Mouse (Mus musculus) neural tube, embryonic 15.5 days (tissue): ENCODE measurements around the gene Ccdc83. TPM values are rescaled to one million over a fixed set of nuclear protein-coding genes. Genes with fewer than 3 reads are reported as not detected.

Experiments
- ATAC-seq: fragments of 200-750 bp; cut with Nextera tagmentation; 2 replicates; pipeline ENCODE4 v1.8.0; 2017; ENCODE audit warnings: mild to moderate bottlenecking, moderate TSS enrichment, moderate library complexity; ENCODE audit not compliant: low FRiP score
- H3K27ac ChIP-seq: fragments of 300-500 bp; sonication (generic); replicated peaks from 2 replicates; pipeline ENCODE4 v1.5.1; 2015; ENCODE audit warnings: mild to moderate bottlenecking, inconsistent platforms
- H3K27me3 ChIP-seq: fragments of 300-500 bp; sonication (generic); replicated peaks from 2 replicates; pipeline ENCODE4 v1.6.1; 2015; ENCODE audit warnings: inconsistent platforms
- H3K36me3 ChIP-seq: fragments of 300-500 bp; sonication (generic); 2 replicates; pipeline ENCODE4 v1.6.1; 2015; ENCODE audit warnings: inconsistent platforms
- H3K4me1 ChIP-seq: fragments of 300-500 bp; sonication (generic); 2 replicates; pipeline ENCODE4 v1.6.1; 2015; ENCODE audit warnings: inconsistent platforms
- H3K4me2 ChIP-seq: fragments of 300-500 bp; sonication (generic); 2 replicates; pipeline ENCODE4 v1.6.1; 2015; ENCODE audit warnings: inconsistent platforms, mild to moderate bottlenecking, moderate library complexity
- H3K4me3 ChIP-seq: fragments of 300-500 bp; sonication (generic); replicated peaks from 2 replicates; pipeline ENCODE4 v1.5.1; 2015; ENCODE audit warnings: mild to moderate bottlenecking, inconsistent platforms
- H3K9ac ChIP-seq: fragments of 300-500 bp; sonication (generic); replicated peaks from 2 replicates; pipeline ENCODE4 v1.6.1; 2015; ENCODE audit warnings: mild to moderate bottlenecking, inconsistent platforms
- H3K9me3 ChIP-seq: fragments of 300-500 bp; sonication (generic); replicated peaks from 2 replicates; pipeline ENCODE4 v1.6.1; 2016; ENCODE audit warnings: inconsistent platforms
- WGBS: fragments of 180-500 bp; shearing (Covaris S2); methylation state at CpG from one replicate; pipeline ENCODE4 v1.1.7; 2015; ENCODE audit warnings: mixed read lengths; 5-methylcytosine and 5-hydroxymethylcytosine counted together
- polyA plus RNA-seq: library from polyadenylated mRNA; unstranded; fragments of >200 nt; fragmentation: Nextera tagmentation; extraction: Ambion mirVana; gene quantifications from 2 replicates; pipeline ENCODE4 v1.2.1, GENCODE M21; 2015

Gene Ccdc83
- polyA plus RNA-seq, 1 experiment from 2014 or later: not detected

- Histone ChIP-seq H3K4me2 (no peak overlapping the region), H3K4me1 (no peaks in the 10 kb centered on the region), H3K36me3 (peaks cover 17% of the 10 kb centered on the region), H3K27ac (no peak overlapping the region), H3K9me3 (no peaks in the 10 kb centered on the region), H3K9ac (no peak overlapping the region), H3K27me3 (no peaks in the 10 kb centered on the region), H3K4me3 (no peak overlapping the region)
- ATAC-seq: no peak
- 81% methylated on average over 2 of the region's 2 CpGs for WGBS
Observed at GRCm38 (mm10) chr7:90201877-90202465, 63.6 kb downstream of the Ccdc83 start.

DNA sequence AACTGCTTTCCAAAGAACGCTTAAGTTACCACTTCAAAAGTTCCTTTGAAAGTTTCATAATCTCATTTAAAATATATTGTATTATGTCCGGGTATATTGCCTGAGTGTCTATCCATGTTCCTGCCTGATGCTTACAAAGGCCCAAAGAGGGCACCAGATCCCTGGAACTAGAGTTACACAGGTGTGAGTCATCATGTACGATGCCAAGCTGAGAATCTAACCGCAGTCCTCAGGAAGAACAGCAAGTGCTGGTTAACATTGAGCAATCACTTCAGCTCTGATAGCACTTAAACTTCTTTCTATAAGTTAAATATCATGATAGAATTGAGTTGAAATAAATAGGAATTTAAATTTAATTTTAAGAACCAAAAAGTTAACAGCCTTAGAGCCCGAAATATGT, 65.3 kb downstream of the Ccdc83 start:
- H3K4me3 ChIP-seq: no peak overlapping the region
- H3K27ac ChIP-seq: no peak overlapping the region
- no peaks in the 10 kb centered on the region for H3K4me1 ChIP-seq
- no peak overlapping the region for H3K4me2 ChIP-seq
- no peak for ATAC-seq
- H3K9me3 ChIP-seq: no peaks in the 10 kb centered on the region
- H3K36me3 ChIP-seq: peaks cover 18% of the 10 kb centered on the region
- WGBS: 98% methylated on average over 5 of the region's 5 CpGs
- H3K27me3 ChIP-seq: no peaks in the 10 kb centered on the region
- no peak overlapping the region for H3K9ac ChIP-seq

GRCm38 (mm10) chr7:90180635-90181034, 84.9 kb downstream of the Ccdc83 start:
- ATAC-seq: no peak
- Histone ChIP-seq H3K27ac (no peak overlapping the region), H3K9ac (no peak overlapping the region), H3K4me2 (no peak overlapping the region), H3K4me3 (no peak overlapping the region), H3K36me3 (peaks cover 27% of the 10 kb centered on the region), H3K9me3 (no peaks in the 10 kb centered on the region), H3K27me3 (no peaks in the 10 kb centered on the region), H3K4me1 (no peaks in the 10 kb centered on the region)
- 94% methylated on average over 1 of the region's 1 CpGs for WGBS

DNA sequence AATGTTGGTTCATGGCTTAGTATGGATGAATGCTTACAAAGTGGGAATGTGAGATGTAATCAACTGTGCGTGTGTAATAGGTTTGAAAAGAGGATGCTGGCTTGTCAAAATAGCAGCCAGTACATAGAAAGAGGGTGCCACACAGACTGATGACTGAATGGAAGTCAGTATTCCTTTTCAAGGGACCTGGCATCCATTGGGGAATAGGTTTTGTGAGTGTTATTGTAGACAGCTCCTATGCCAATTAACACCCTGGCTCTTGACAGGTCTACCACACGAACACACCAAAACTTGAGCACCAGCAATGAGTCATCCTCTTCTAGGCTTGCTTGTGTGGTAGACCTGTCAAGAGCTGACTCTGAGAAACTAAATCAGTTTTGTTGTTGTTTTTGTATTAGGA, 90.0 kb downstream of the Ccdc83 start:
- no peaks in the 10 kb centered on the region for H3K9me3 ChIP-seq
- WGBS: 90% methylated on average over 2 of the region's 2 CpGs
- no peaks in the 10 kb centered on the region for H3K27me3 ChIP-seq
- no peak overlapping the region for H3K27ac ChIP-seq
- H3K9ac ChIP-seq: no peak overlapping the region
- no peak for ATAC-seq
- H3K4me2 ChIP-seq: no peak overlapping the region
- H3K4me3 ChIP-seq: no peak overlapping the region
- H3K36me3 ChIP-seq: peaks cover 35% of the 10 kb centered on the region
- no peaks in the 10 kb centered on the region for H3K4me1 ChIP-seq

Other genes starting within 250 kb of the Ccdc83 start
- 32.4 and 41.5 TPM in 2 replicates for gene Picalm, start 135.6 kb downstream of the Ccdc83 start, polyA plus RNA-seq
- 9.8 and 10.1 TPM in 2 replicates for gene Sytl2, start 36.5 kb upstream of the Ccdc83 start, polyA plus RNA-seq
- gene Ccdc89, start 160.8 kb upstream of the Ccdc83 start, polyA plus RNA-seq: 1.3 and 1.5 TPM in 2 replicates
- 30.2 and 33.8 TPM in 2 replicates for gene Crebzf, start 177.0 kb upstream of the Ccdc83 start, polyA plus RNA-seq
- gene Tmem126a, start 191.5 kb upstream of the Ccdc83 start, polyA plus RNA-seq: 139 and 163 TPM in 2 replicates
- gene Tmem126b, start 210.2 kb upstream of the Ccdc83 start, polyA plus RNA-seq: 47.2 and 49.0 TPM in 2 replicates
- gene Dlg2, start 210.9 kb upstream of the Ccdc83 start, polyA plus RNA-seq: 29.8 and 29.9 TPM in 2 replicates